Mouse (Mus musculus): ENCODE data around the gene Piwil1. TPM values are rescaled to one million over a fixed set of nuclear protein-coding genes. Genes with fewer than 3 reads are reported as not detected.

The Piwil1 gene
- polyA plus RNA-seq, 1 experiment from 2014 or later = not detected

DNA sequence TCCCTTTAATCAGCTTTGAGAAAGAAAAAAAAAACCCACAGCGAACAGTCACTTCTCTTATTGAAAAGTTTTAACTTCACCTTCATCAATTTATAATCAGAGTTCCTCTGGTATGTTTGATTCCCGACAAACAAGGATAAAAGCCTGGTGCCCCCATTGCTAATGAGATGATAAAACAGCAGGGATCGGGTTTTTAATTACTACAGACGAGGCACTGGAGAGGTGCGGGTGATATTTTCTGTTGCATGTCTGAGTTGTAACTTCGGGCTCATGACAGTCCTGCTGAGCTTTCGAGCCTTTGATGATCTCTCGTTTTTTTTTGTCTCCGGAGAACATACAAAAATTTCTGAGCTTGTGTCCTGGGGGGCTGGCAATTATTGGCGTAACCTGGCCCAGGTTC, 5.5 kb upstream of the Piwil1 start:
- Histone ChIP-seq H3K4me3 (ENCODE audit: control insufficient read depth in 1 of 2, insufficient read depth in 1 of 2, low read depth in 1 of 2, low read length in 2 of 2) (no peak overlapping the region), H3K27me3 (ENCODE audit: control insufficient read depth, insufficient read depth, low read length) (no peaks in the 10 kb centered on the region), H3K36me3 (ENCODE audit: control insufficient read depth, insufficient read depth, low read length) (no peaks in the 10 kb centered on the region), H3K4me2 (ENCODE audit: low read length) (no peak overlapping the region), H3K27ac (replicated peaks in 1 of 2; ENCODE audit: control insufficient read depth in 1 of 2, insufficient read depth in 1 of 2, low read depth in 2 of 2, low read length in 2 of 2) (no peak overlapping the region), H3K4me1 (ENCODE audit: control insufficient read depth in 2 of 2, insufficient read depth in 2 of 2, low read length in 2 of 2) (no peaks in the 10 kb centered on the region), H3K9ac (ENCODE audit: low read length) (no peak overlapping the region), H3K9me3 (ENCODE audit: control insufficient read depth, low read length) (no peaks in the 10 kb centered on the region)
- ATAC-seq (ENCODE audit: insufficient number of reproducible peaks, insufficient read depth, low FRiP score, low read depth) = no peak
- 75% methylated on average over 10 of the region's 10 CpGs for WGBS

DNA sequence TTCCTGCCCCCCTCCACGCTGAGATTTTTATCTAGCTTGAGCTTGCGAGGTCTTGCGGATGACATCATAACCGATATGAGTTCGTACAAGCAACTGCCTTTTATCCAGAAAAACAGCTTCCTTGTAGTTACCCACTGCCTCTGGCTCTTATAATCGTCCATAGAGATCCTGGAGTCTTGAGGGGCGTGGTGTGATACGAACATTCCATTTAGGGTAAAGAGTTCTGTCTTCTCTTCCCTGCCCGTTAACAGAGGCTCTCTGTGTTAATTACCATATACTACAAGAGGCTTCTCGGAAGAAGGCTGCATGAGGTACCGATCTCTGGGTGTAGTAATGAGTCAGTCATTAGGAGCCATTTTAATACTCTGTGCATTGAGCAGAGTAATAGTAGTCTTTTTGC, 1.6 kb upstream of the Piwil1 start:
- ATAC-seq (ENCODE audit: insufficient number of reproducible peaks, insufficient read depth, low FRiP score, low read depth) = no peak
- 48% methylated on average over 11 of the region's 11 CpGs for WGBS
- H3K9ac ChIP-seq (ENCODE audit: low read length) = no peak overlapping the region
- H3K36me3 ChIP-seq (ENCODE audit: control insufficient read depth, insufficient read depth, low read length) = no peaks in the 10 kb centered on the region
- H3K9me3 ChIP-seq (ENCODE audit: control insufficient read depth, low read length) = no peaks in the 10 kb centered on the region
- no peaks in the 10 kb centered on the region for H3K4me1 ChIP-seq (ENCODE audit: control insufficient read depth in 2 of 2, insufficient read depth in 2 of 2, low read length in 2 of 2)
- H3K27me3 ChIP-seq (ENCODE audit: control insufficient read depth, insufficient read depth, low read length) = no peaks in the 10 kb centered on the region
- H3K4me2 ChIP-seq (ENCODE audit: low read length) = no peak overlapping the region
- H3K4me3 ChIP-seq (ENCODE audit: control insufficient read depth in 1 of 2, insufficient read depth in 1 of 2, low read depth in 1 of 2, low read length in 2 of 2) = no peak overlapping the region
- H3K27ac ChIP-seq (replicated peaks in 1 of 2; ENCODE audit: control insufficient read depth in 1 of 2, insufficient read depth in 1 of 2, low read depth in 2 of 2, low read length in 2 of 2) = no peak overlapping the region

DNA sequence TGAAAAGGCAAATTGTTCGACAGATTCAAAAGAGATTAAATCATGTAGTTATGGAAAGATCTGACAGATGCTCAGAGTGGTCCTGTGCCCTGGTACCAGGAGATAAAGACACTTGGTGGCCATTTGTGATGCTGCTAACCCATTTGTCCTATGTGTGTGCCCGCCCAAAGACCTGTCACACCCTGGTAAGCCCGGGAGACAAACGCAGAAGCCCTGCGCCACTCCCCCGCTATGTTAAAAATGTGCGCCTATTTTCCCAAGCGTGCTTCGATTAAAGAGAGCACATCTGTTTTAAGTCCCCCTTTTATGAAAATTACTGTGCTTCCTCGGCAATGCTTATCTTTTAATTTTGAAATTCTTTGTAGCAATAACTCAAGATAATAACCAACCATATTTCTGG, 1.4 kb downstream of the Piwil1 start:
- peaks cover 6% of the 10 kb centered on the region; the same call in 1 of the 2 replicates for H3K9me3 ChIP-seq (ENCODE audit: control insufficient read depth, low read length)
- no peak overlapping the region for H3K9ac ChIP-seq (ENCODE audit: low read length)
- WGBS = 25% methylated on average over 10 of the region's 10 CpGs
- H3K4me3 ChIP-seq (ENCODE audit: control insufficient read depth in 1 of 2, insufficient read depth in 1 of 2, low read depth in 1 of 2, low read length in 2 of 2) = no peak overlapping the region
- H3K4me2 ChIP-seq (ENCODE audit: low read length) = no peak overlapping the region
- no peaks in the 10 kb centered on the region for H3K36me3 ChIP-seq (ENCODE audit: control insufficient read depth, insufficient read depth, low read length)
- no peaks in the 10 kb centered on the region for H3K27me3 ChIP-seq (ENCODE audit: control insufficient read depth, insufficient read depth, low read length)
- no peak overlapping the region for H3K27ac ChIP-seq (replicated peaks in 1 of 2; ENCODE audit: control insufficient read depth in 1 of 2, insufficient read depth in 1 of 2, low read depth in 2 of 2, low read length in 2 of 2)
- no peaks in the 10 kb centered on the region for H3K4me1 ChIP-seq (ENCODE audit: control insufficient read depth in 2 of 2, insufficient read depth in 2 of 2, low read length in 2 of 2)
- ATAC-seq (ENCODE audit: insufficient number of reproducible peaks, insufficient read depth, low FRiP score, low read depth) = no peak

DNA sequence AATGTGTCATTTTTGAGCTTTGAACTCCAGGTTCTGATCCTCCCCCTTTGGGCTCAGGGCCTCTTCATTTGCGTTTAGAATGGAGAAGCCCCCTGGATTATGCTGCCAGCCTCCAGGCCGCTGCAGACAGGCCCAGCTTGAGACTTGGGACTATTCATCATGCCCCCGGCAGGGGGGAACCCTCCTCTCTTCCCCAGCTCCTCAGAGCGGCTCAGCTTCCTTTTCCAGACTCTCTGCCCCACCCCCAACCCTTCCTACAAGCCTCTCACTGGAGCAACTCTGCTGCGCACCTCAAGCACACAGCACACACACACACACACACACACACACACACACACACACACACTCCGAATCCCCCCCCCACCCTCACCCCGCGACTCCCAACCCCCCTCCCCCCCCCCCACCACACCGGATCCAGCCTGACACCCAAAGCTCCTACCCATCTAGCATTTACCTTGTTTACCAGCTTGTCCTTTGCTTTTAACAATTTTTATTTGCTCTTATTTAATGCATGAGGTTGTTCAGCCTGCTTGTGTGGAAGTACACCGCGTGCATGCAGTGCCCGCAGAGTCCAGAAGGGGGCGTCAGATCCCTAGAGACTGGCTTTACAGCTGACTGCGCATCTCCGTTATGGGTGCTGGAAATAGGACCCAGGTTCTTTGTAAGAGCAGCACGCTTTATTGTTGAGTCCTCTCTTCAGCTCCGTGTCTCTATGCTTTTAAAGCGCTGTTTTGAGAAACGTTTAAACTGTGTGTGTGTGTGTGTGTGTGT, 2.0 kb downstream of the Piwil1 start:
- Histone ChIP-seq H3K27me3 (ENCODE audit: control insufficient read depth, insufficient read depth, low read length) (no peaks in the 10 kb centered on the region), H3K27ac (replicated peaks in 1 of 2; ENCODE audit: control insufficient read depth in 1 of 2, insufficient read depth in 1 of 2, low read depth in 2 of 2, low read length in 2 of 2) (no peak overlapping the region), H3K36me3 (ENCODE audit: control insufficient read depth, insufficient read depth, low read length) (no peaks in the 10 kb centered on the region), H3K4me3 (ENCODE audit: control insufficient read depth in 1 of 2, insufficient read depth in 1 of 2, low read depth in 1 of 2, low read length in 2 of 2) (no peak overlapping the region), H3K9ac (ENCODE audit: low read length) (no peak overlapping the region), H3K9me3 (ENCODE audit: control insufficient read depth, low read length) (peaks cover 6% of the 10 kb centered on the region; the same call in 1 of the 2 replicates), H3K4me2 (ENCODE audit: low read length) (no peak overlapping the region), H3K4me1 (ENCODE audit: control insufficient read depth in 2 of 2, insufficient read depth in 2 of 2, low read length in 2 of 2) (no peaks in the 10 kb centered on the region)
- 42% methylated on average over 15 of the region's 19 CpGs for WGBS
- no peak for ATAC-seq (ENCODE audit: insufficient number of reproducible peaks, insufficient read depth, low FRiP score, low read depth)

DNA sequence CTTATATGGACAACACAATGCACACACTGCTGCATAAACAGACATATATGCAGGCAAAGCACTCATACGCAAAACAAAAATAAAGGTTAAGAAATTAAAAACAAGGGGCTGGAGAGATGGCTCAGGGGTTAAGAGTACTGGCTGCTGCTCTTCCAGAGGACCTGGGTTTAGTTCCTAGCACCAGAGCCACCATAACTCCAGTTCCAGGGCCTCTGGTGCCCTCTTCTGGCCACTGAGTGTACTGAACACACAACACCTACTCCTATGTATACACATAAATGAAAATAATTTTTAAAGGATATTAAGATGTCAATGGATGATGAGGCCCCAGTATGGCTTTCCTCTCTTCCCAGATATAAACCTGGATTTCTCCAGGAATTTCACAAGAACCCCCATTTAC, 4.1 kb downstream of the Piwil1 start:
- no peak overlapping the region for H3K9ac ChIP-seq (ENCODE audit: low read length)
- no peaks in the 10 kb centered on the region for H3K4me1 ChIP-seq (ENCODE audit: control insufficient read depth in 2 of 2, insufficient read depth in 2 of 2, low read length in 2 of 2)
- no peak overlapping the region for H3K27ac ChIP-seq (replicated peaks in 1 of 2; ENCODE audit: control insufficient read depth in 1 of 2, insufficient read depth in 1 of 2, low read depth in 2 of 2, low read length in 2 of 2)
- no peaks in the 10 kb centered on the region for H3K27me3 ChIP-seq (ENCODE audit: control insufficient read depth, insufficient read depth, low read length)
- peaks cover 6% of the 10 kb centered on the region; the same call in 1 of the 2 replicates for H3K9me3 ChIP-seq (ENCODE audit: control insufficient read depth, low read length)
- H3K4me3 ChIP-seq (ENCODE audit: control insufficient read depth in 1 of 2, insufficient read depth in 1 of 2, low read depth in 1 of 2, low read length in 2 of 2) = no peak overlapping the region
- H3K36me3 ChIP-seq (ENCODE audit: control insufficient read depth, insufficient read depth, low read length) = no peaks in the 10 kb centered on the region
- 96% methylated on average over 1 of the region's 1 CpGs for WGBS
- no peak overlapping the region for H3K4me2 ChIP-seq (ENCODE audit: low read length)
- no peak for ATAC-seq (ENCODE audit: insufficient number of reproducible peaks, insufficient read depth, low FRiP score, low read depth)

DNA sequence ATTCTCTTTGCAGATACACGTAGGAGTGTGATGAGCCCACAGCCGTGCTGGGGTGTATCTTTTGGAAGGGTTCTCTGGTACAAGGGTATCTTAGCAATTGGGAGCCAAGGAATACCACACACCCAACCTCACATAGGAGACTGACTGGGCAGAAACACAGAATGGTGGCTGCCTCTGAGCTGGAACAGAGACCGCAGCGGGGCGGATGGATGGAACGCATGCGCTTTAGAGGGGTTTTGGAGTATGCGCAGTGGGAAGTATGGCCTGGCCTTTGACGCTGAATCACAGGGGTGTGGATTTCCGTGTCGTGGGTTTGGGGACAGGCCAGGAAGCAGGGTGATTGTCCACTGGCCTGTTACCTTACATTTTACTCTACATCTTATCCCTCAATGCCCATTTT, 4.9 kb downstream of the Piwil1 start:
- no peak for ATAC-seq (ENCODE audit: insufficient number of reproducible peaks, insufficient read depth, low FRiP score, low read depth)
- no peak overlapping the region for H3K4me2 ChIP-seq (ENCODE audit: low read length)
- no peak overlapping the region for H3K9ac ChIP-seq (ENCODE audit: low read length)
- H3K27me3 ChIP-seq (ENCODE audit: control insufficient read depth, insufficient read depth, low read length) = no peaks in the 10 kb centered on the region
- no peak overlapping the region for H3K27ac ChIP-seq (replicated peaks in 1 of 2; ENCODE audit: control insufficient read depth in 1 of 2, insufficient read depth in 1 of 2, low read depth in 2 of 2, low read length in 2 of 2)
- WGBS = 92% methylated on average over 11 of the region's 11 CpGs
- H3K4me1 ChIP-seq (ENCODE audit: control insufficient read depth in 2 of 2, insufficient read depth in 2 of 2, low read length in 2 of 2) = no peaks in the 10 kb centered on the region
- peaks cover 6% of the 10 kb centered on the region; the same call in 1 of the 2 replicates for H3K9me3 ChIP-seq (ENCODE audit: control insufficient read depth, low read length)
- no peaks in the 10 kb centered on the region for H3K36me3 ChIP-seq (ENCODE audit: control insufficient read depth, insufficient read depth, low read length)
- no peak overlapping the region for H3K4me3 ChIP-seq (ENCODE audit: control insufficient read depth in 1 of 2, insufficient read depth in 1 of 2, low read depth in 1 of 2, low read length in 2 of 2)

DNA sequence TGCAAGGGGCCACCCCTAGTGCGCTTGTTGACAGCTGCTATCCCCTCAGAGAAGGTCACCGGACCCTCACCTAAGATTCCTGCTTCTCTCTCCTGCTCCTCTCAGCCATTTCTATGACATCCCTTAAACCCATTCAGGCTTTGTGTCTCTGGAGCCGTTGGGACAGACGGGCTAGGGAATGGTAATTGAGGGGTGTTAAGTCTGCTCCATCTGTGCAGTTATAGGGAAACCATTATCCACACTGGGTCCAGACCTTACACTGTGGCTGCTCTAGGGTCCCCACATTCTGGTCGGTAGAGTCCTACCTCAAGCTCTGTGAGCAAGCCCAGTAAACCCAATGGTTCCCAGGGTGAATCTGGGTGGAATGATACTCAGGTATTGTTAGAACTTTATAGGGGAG, 6.6 kb downstream of the Piwil1 start:
- H3K27me3 ChIP-seq (ENCODE audit: control insufficient read depth, insufficient read depth, low read length) = no peaks in the 10 kb centered on the region
- H3K4me1 ChIP-seq (ENCODE audit: control insufficient read depth in 2 of 2, insufficient read depth in 2 of 2, low read length in 2 of 2) = no peaks in the 10 kb centered on the region
- WGBS = 77% methylated on average over 5 of the region's 5 CpGs
- no peak overlapping the region for H3K9ac ChIP-seq (ENCODE audit: low read length)
- H3K4me3 ChIP-seq (ENCODE audit: control insufficient read depth in 1 of 2, insufficient read depth in 1 of 2, low read depth in 1 of 2, low read length in 2 of 2) = no peak overlapping the region
- peaks cover 6% of the 10 kb centered on the region; the same call in 1 of the 2 replicates for H3K9me3 ChIP-seq (ENCODE audit: control insufficient read depth, low read length)
- H3K27ac ChIP-seq (replicated peaks in 1 of 2; ENCODE audit: control insufficient read depth in 1 of 2, insufficient read depth in 1 of 2, low read depth in 2 of 2, low read length in 2 of 2) = no peak overlapping the region
- no peak for ATAC-seq (ENCODE audit: insufficient number of reproducible peaks, insufficient read depth, low FRiP score, low read depth)
- no peaks in the 10 kb centered on the region for H3K36me3 ChIP-seq (ENCODE audit: control insufficient read depth, insufficient read depth, low read length)
- H3K4me2 ChIP-seq (ENCODE audit: low read length) = no peak overlapping the region

DNA sequence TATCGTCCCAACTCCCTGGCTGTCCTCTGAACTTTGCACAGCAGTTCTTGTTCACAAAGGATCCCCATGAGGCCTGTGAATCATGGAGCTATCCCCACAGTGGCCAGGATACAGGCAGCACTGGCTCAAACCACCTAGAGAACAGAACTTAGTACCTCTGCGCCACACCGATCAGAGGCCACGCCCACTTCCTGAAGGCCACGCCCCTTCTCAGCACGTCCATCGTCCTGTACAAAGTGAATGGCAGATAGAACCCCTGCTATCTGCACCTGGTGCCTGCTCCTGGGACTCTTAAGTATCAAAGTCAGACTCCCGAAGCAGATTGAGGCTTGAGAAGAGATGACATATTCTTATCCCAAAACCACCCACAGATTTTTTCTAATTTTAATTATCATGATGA, 8.3 kb downstream of the Piwil1 start:
- WGBS = 21% methylated on average over 8 of the region's 8 CpGs
- Histone ChIP-seq H3K36me3 (ENCODE audit: control insufficient read depth, insufficient read depth, low read length) (no peaks in the 10 kb centered on the region), H3K4me1 (ENCODE audit: control insufficient read depth in 2 of 2, insufficient read depth in 2 of 2, low read length in 2 of 2) (0 out of 4 replicates have a peak, but pooled peaks cover 0 to 2% of the 10 kb centered on the region in 2 experiments), H3K9me3 (ENCODE audit: control insufficient read depth, low read length) (peaks cover 6% of the 10 kb centered on the region; the same call in 1 of the 2 replicates), H3K4me2 (ENCODE audit: low read length) (no peak overlapping the region), H3K27ac (replicated peaks in 1 of 2; ENCODE audit: control insufficient read depth in 1 of 2, insufficient read depth in 1 of 2, low read depth in 2 of 2, low read length in 2 of 2) (no peak overlapping the region), H3K9ac (ENCODE audit: low read length) (no peak overlapping the region), H3K4me3 (ENCODE audit: control insufficient read depth in 1 of 2, insufficient read depth in 1 of 2, low read depth in 1 of 2, low read length in 2 of 2) (no peak overlapping the region), H3K27me3 (ENCODE audit: control insufficient read depth, insufficient read depth, low read length) (no peaks in the 10 kb centered on the region)
- no peak for ATAC-seq (ENCODE audit: insufficient number of reproducible peaks, insufficient read depth, low FRiP score, low read depth)
